Mouse (Mus musculus) R1 (cell line): Measurements from ENCODE around the gene Ffar1.

Experiments
- DNase-seq: peaks from one replicate; pipeline ENCODE4 v3.0.0-alpha.2; 2018; ENCODE audit warnings: low read depth, low spot score

Gene Ffar1

GRCm38 (mm10) chr7:30861464-30861863 is at the start of gene Ffar1:
TSS of gene Ffar1 (minus strand) at chr7:30861564.
- DNase-seq: no peak

GRCm38 (mm10) chr7:30909773-30910172 is 48.4 kb upstream of the Ffar1 start:
- no peak for DNase-seq

- DNase-seq: no peak
These were observed 47.6 kb upstream of the Ffar1 start for GRCm38 (mm10) chr7:30908992-30909431.

GRCm38 (mm10) chr7:30908277-30908991 is 47.1 kb upstream of the Ffar1 start:
- DNase-seq: peak; percentile 89

GRCm38 (mm10) chr7:30904042-30904441 is 42.7 kb upstream of the Ffar1 start:
- no peak for DNase-seq

GRCm38 (mm10) chr7:30895217-30895616 is 33.9 kb upstream of the Ffar1 start:
- DNase-seq: no peak

GRCm38 (mm10) chr7:30892515-30892914 is 31.2 kb upstream of the Ffar1 start:
- DNase-seq: no peak

GRCm38 (mm10) chr7:30891746-30892145 is 30.4 kb upstream of the Ffar1 start:
- no peak for DNase-seq

GRCm38 (mm10) chr7:30890681-30891080 is 29.3 kb upstream of the Ffar1 start:
- DNase-seq: no peak

GRCm38 (mm10) chr7:30888786-30889185 is 27.4 kb upstream of the Ffar1 start:
- no peak for DNase-seq

- DNase-seq: no peak
These were observed 26.3 kb upstream of the Ffar1 start for GRCm38 (mm10) chr7:30887568-30888188.

- DNase-seq: no peak
These were observed 25.5 kb upstream of the Ffar1 start for GRCm38 (mm10) chr7:30886852-30887251.

- no peak for DNase-seq
These were observed 22.7 kb upstream of the Ffar1 start for GRCm38 (mm10) chr7:30884047-30884446.

- no peak for DNase-seq
These were observed 20.0 kb upstream of the Ffar1 start for GRCm38 (mm10) chr7:30881367-30881766.

GRCm38 (mm10) chr7:30880176-30880575 is 18.8 kb upstream of the Ffar1 start, which contains the start of gene Cd22:
TSS of gene Cd22 (minus strand) at chr7:30880342.
- DNase-seq: no peak

- DNase-seq: no peak
These were observed 17.6 kb upstream of the Ffar1 start for GRCm38 (mm10) chr7:30878950-30879349.

GRCm38 (mm10) chr7:30873083-30873482 is 11.7 kb upstream of the Ffar1 start:
- peak; percentile 82 for DNase-seq

GRCm38 (mm10) chr7:30863386-30863785 is 2.0 kb upstream of the Ffar1 start:
- no peak for DNase-seq

GRCm38 (mm10) chr7:30859635-30860402 is 1.5 kb downstream of the Ffar1 start:
- DNase-seq: peak; percentile 84

GRCm38 (mm10) chr7:30859290-30859634 is 2.1 kb downstream of the Ffar1 start:
- peak; percentile 64 for DNase-seq

- no peak for DNase-seq
These were observed 3.6 kb downstream of the Ffar1 start for GRCm38 (mm10) chr7:30857746-30858145.

- no peak for DNase-seq
These were observed 5.3 kb downstream of the Ffar1 start, which contains the start of gene Ffar3 for GRCm38 (mm10) chr7:30856078-30856477. TSS of gene Ffar3 (minus strand) at chr7:30856178.
